Mouse (Mus musculus) liver, adult 2 months (tissue): ENCODE measurements around the gene Ecsit. TPM values are rescaled to one million over a fixed set of nuclear protein-coding genes. Genes with fewer than 3 reads are reported as not detected.

Experiments
- DNase-seq: peaks from one replicate; pipeline ENCODE4 v3.0.0-alpha.2; 2011; ENCODE audit warnings: low read depth, low spot score; ENCODE audit errors: extremely low read depth
- H3K27ac ChIP-seq: fragments of 200-500 bp; replicated peaks from 2 replicates; pipeline ENCODE4 v1.5.1; 2012; ENCODE audit warnings: low read depth, mild to moderate bottlenecking, control low read depth, inconsistent platforms, low read length; ENCODE audit not compliant: insufficient read depth
- H3K27me3 ChIP-seq: fragments of 200-500 bp; 2 replicates; pipeline ENCODE4 v1.6.1; 2012; ENCODE audit warnings: mild to moderate bottlenecking, moderate library complexity, low read length, inconsistent platforms; ENCODE audit not compliant: control insufficient read depth, insufficient read depth
- H3K36me3 ChIP-seq: fragments of 200-500 bp; 2 replicates; pipeline ENCODE4 v1.6.1; 2012; ENCODE audit warnings: low read length, inconsistent platforms; ENCODE audit not compliant: control insufficient read depth, insufficient read depth
- H3K4me1 ChIP-seq: fragments of 200-500 bp; 2 replicates; pipeline ENCODE4 v1.6.1; 2011; ENCODE audit warnings: low read length; ENCODE audit not compliant: control insufficient read depth, insufficient read depth
- H3K4me3 ChIP-seq: fragments of 200-500 bp; 2 replicates; pipeline ENCODE4 v1.5.1; 2011; ENCODE audit warnings: low read depth, mild to moderate bottlenecking, control low read depth, low read length, moderate library complexity; ENCODE audit not compliant: insufficient read depth
- H3K79me2 ChIP-seq: fragments of 200-500 bp; 2 replicates; pipeline ENCODE4 v1.6.1; 2012; ENCODE audit warnings: inconsistent platforms, mild to moderate bottlenecking, low read length, moderate library complexity; ENCODE audit not compliant: control insufficient read depth, insufficient read depth
- H3K9ac ChIP-seq: fragments of 200-500 bp; 2 replicates; pipeline ENCODE4 v1.6.1; 2012; ENCODE audit warnings: low read depth, mild to moderate bottlenecking, control low read depth, inconsistent platforms, low read length
- CTCF ChIP-seq: fragments of 200-500 bp; IDR thresholded peaks from 2 replicates; pipeline ENCODE4 v1.5.1; 2011; ENCODE audit warnings: low read depth, low read length, control low read depth
- POLR2A ChIP-seq: fragments of 200-500 bp; IDR thresholded peaks from 2 replicates; pipeline ENCODE4 v1.6.1; 2011; ENCODE audit warnings: low read length, control low read depth; ENCODE audit not compliant: insufficient read depth; ENCODE audit errors: extremely low read depth
- WGBS: fragments of 180-500 bp; shearing (Covaris S2); methylation state at CpG from one replicate; pipeline ENCODE4 v1.1.7; 2018; 5-methylcytosine and 5-hydroxymethylcytosine counted together
- polyA plus RNA-seq: library from polyadenylated mRNA; depleted of rRNA; stranded (reverse); fragments of >200 nt; gene quantifications from 2 replicates; pipeline ENCODE4 v1.2.3, GENCODE M21; 2012; rRNA removed
- total RNA-seq: library from RNA; depleted of rRNA; stranded (reverse); fragments of >200 nt; gene quantifications from 2 replicates; pipeline ENCODE4 v1.2.3, GENCODE M21; 2014; rRNA removed

The Ecsit gene
- total RNA-seq, result 34.1 and 39.1 TPM in 2 replicates
- polyA plus RNA-seq, result 63.9 and 69.2 TPM in 2 replicates

DNA sequence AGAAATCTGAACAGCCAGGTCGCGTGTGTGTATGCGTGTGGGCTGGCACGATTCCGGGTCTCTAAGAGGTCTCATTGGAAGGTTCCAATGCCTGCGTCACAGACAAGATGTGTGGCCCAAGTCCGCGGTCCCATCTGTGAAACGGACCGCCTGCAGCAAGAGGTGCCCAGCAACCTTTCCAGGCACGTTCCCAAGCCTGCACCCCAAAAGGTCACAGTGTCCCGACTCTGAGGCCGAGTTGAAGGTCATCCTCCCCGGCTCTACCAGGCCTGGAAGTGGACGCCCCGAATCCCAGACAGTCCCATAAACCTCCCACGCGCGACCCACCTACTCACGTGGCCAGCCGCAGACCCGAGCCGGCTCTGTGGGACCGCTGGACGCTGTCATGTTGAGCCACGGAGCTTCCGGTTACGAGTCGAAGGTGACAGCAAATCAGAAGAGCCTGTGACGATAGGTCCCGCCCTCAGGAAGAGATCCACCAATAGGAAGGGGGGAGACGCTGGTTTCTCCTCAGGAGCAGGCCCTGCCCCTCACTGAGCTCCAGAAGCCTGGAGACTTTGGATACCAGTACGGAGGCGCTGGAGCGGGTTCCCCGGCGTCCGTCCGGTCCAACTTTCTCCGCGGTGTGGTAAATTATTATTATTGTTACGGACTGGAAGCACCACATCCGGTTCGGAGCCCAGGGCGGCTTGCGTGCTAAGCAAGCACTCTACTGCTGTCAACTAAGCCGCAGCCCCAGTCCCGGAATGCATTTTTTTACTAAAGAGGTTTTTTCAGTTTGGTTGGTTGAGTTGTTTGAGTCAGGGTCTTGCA is at the start of gene Ecsit:
TSS of gene Ecsit (minus strand) at position 417 of the 813 bp plus-strand sequence.
- Histone ChIP-seq H3K36me3 (peaks cover 5% of the 10 kb centered on the region; the same call in 1 of the 2 replicates), H3K9ac (peak within 1 kb of the TSS; percentile 66), H3K27ac (peak within 1 kb of the TSS; percentile 74), H3K4me3 (peak within 1 kb of the TSS; percentile 87), H3K27me3 (no peaks in the 10 kb centered on the region), H3K4me1 (peaks cover 4% of the 10 kb centered on the region; the same call in 1 of the 2 replicates), H3K79me2 (no peaks in the 10 kb centered on the region; the same call in 1 of the 2 replicates)
- peak; percentile 97 for DNase-seq
- TF ChIP-seq CTCF, result no peak
- peak; percentile 63 for TF ChIP-seq POLR2A
- under 1% methylated on average over 48 of the region's 48 CpGs for WGBS

DNA sequence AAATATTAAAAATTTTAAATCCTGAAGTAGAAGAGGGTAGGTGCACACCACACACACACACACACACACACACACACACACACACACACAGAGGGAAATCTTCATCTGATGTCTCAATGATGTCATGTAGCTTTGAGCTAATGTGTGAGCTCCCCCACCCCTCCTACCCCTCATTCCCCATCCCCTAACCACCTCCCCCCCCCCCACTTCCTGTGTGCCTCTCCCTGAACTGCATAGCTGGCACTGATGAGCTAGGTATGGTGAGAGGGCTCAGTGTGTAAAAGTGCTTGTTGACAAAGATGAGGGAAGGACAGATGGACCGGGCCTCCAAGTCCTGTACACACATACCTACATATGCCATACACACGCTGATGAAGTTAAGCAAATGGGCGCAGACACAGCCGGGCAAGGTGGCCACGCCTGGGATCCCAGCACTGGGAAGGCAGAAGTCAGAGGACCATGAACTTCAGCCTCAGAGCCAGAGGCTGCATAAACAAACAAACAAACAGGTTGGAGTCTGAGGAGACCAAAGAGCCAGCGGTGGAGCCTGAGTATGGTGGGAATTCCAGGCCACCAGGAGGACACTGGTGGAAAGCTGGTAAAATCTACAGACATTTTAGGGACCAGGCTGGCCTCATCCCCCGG is 49.1 kb upstream of the Ecsit start:
- peak; percentile 60 for DNase-seq
- WGBS, result 58% methylated on average over 7 of the region's 7 CpGs
- Histone ChIP-seq H3K9ac (no peak overlapping the region), H3K27ac (no peak overlapping the region), H3K27me3 (no peaks in the 10 kb centered on the region), H3K4me3 (no peak overlapping the region), H3K79me2 (no peaks in the 10 kb centered on the region), H3K36me3 (no peaks in the 10 kb centered on the region), H3K4me1 (peaks cover 3% of the 10 kb centered on the region; the same call in 1 of the 2 replicates)
- TF ChIP-seq POLR2A (no peak), CTCF (no peak)

DNA sequence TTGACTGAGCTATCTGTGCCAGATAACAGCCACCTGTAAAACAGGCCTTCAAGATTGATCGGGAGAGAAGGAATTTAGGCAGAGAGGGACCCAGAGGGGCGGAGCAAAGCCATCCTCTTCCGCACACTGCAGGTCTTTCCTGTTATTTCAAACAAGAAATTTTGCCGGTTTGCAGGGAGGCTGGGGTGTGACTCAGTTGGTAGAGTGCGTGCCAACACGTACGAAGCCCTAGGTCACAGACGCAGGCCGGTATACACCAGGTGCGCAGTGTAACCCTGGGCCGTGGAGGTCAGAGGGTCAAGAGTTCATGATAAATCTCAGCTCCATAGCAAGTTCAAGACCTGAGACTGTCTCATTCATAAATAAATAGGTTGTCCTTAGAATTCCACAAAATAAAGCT is 47.0 kb upstream of the Ecsit start:
- H3K27ac ChIP-seq, result peak overlapping the region; percentile 92
- peaks cover 1% of the 10 kb centered on the region; the same call in 1 of the 2 replicates for H3K36me3 ChIP-seq

DNA sequence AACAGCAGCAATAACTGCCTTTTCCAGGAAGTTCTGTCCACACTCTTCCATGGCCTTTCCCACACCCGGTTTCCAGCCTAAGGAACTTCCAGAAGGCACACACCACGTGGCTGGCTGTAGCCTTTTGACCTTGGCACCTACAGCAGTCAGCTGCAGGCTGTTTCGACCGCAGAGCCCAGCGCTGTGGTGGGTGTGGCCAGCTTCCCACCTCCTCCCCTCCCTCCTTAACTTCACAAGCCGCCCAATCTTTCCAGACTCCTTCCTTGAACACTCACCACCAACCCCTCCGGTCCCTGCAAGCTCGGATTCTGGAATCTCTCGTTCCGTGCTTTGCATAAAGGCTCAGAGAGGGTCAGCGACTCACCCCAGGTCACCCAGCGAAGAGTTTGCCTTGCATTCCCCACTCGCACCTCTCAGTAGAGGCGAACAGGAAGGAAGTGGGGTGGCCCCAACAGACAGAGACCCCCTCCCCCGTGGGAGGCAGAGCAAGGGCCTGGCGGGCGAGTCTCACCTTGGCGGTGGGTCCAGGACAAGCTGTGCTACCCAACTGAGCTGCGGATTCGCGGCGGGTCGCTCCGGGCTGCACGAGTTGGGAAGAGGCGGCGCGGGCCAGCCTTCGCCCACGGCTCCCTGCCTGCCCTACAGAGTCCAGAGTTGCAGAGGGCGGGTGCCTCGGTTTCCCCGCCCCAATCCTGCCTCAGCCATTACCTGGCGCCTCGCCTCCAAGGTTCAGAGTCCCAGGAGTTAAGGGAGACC is 46.2 kb upstream of the Ecsit start:
- H3K4me1 ChIP-seq, result peaks cover 3% of the 10 kb centered on the region; the same call in 1 of the 2 replicates
- H3K36me3 ChIP-seq, result peaks cover 3% of the 10 kb centered on the region; the same call in 1 of the 2 replicates
- peak; percentile 92 for DNase-seq

More for the DNA sequence above, 47.0 kb upstream of the Ecsit start:
- WGBS, result 34% methylated on average over 11 of the region's 11 CpGs
- Histone ChIP-seq H3K9ac (peak overlapping the region; percentile 86), H3K4me1 (peaks cover 3% of the 10 kb centered on the region; the same call in 1 of the 2 replicates), H3K4me3 (peak overlapping the region; percentile 77), H3K27me3 (no peaks in the 10 kb centered on the region), H3K79me2 (no peaks in the 10 kb centered on the region)
- peak; percentile 71 for DNase-seq
- no peak for TF ChIP-seq CTCF
- no peak for TF ChIP-seq POLR2A

DNA sequence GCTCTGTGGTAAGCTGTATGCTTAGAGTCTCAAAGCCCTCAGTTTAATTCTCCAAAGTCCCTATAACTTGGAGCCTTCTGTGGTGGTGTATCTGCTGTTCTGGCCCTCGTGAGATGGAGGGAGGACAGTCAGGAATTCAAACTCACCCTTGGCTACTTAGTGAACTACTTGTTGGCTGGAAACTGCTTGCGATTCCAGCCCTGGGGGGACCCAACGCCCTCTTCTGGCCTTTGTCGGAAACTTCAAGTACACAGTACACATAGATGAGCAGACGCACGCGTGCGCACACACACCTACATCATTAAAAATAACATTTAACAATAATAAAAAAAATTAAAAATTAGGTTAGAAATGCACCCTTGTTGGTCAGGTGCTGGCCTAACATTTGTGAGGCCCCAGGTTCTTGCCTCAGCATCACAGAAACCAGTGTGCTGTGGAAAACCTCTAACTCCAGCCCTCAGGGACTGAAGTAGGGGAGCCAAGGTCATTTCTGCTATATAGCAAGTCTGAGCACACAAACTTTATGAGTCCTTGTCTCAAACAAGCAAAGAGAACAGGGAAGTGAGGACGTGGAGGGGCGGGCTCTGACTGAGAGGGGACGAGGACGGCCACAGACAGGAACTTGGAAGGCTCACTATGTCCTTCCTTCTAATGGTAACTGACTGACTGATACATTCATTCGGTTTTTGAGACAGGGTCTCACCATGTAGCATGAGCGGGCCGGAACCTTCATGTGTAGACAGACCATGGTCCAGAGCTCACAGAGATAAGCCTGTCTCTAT is 40.2 kb upstream of the Ecsit start:
- no peak for DNase-seq
- Histone ChIP-seq H3K36me3 (peaks cover 3% of the 10 kb centered on the region; the same call in 1 of the 2 replicates), H3K27ac (no peak overlapping the region), H3K4me3 (no peak overlapping the region), H3K4me1 (no peaks in the 10 kb centered on the region), H3K27me3 (no peaks in the 10 kb centered on the region), H3K9ac (no peak overlapping the region), H3K79me2 (no peaks in the 10 kb centered on the region)
- no peak for TF ChIP-seq CTCF
- no peak for TF ChIP-seq POLR2A
- 89% methylated on average over 15 of the region's 15 CpGs for WGBS

More for the DNA sequence above, 46.2 kb upstream of the Ecsit start:
- no peak for TF ChIP-seq CTCF
- TF ChIP-seq POLR2A, result 0 out of 2 replicates have a peak, but pooled peaks have one; percentile 49
- peak overlapping the region; percentile 86 for H3K9ac ChIP-seq
- H3K4me3 ChIP-seq, result peak overlapping the region; percentile 77
- peak overlapping the region; percentile 92 for H3K27ac ChIP-seq
- 5% methylated on average over 35 of the region's 35 CpGs for WGBS
- no peaks in the 10 kb centered on the region for H3K27me3 ChIP-seq
- no peaks in the 10 kb centered on the region for H3K79me2 ChIP-seq
